Mouse (Mus musculus) midbrain, embryonic 16.5 days (tissue): Measurements from ENCODE around the gene Ptcd1. TPM values are rescaled to one million over a fixed set of nuclear protein-coding genes. Genes with fewer than 3 reads are reported as not detected.

Source experiments
- ATAC-seq: fragments of 200-750 bp; cut with Nextera tagmentation; 2 replicates; pipeline ENCODE4 v1.8.0; 2017; ENCODE audit warnings: moderate TSS enrichment
- H3K27ac ChIP-seq: fragments of 300-500 bp; sonication (generic); 2 replicates; pipeline ENCODE4 v1.5.1; 2014; ENCODE audit warnings: mild to moderate bottlenecking, low read length, mixed read lengths
- H3K27me3 ChIP-seq: fragments of 300-500 bp; sonication (generic); 2 replicates; pipeline ENCODE4 v1.6.1; 2014; ENCODE audit warnings: low read depth, low read length, mixed read lengths; ENCODE audit not compliant: control insufficient read depth, insufficient read depth
- H3K36me3 ChIP-seq: fragments of 300-500 bp; sonication (generic); 2 replicates; pipeline ENCODE4 v1.6.1; 2014; ENCODE audit warnings: mild to moderate bottlenecking, low read length, moderate library complexity, mixed read lengths; ENCODE audit not compliant: control insufficient read depth, insufficient read depth
- H3K4me1 ChIP-seq: fragments of 300-500 bp; sonication (generic); 2 replicates; pipeline ENCODE4 v1.6.1; 2014; ENCODE audit warnings: mild to moderate bottlenecking, low read length, mixed read lengths; ENCODE audit not compliant: control insufficient read depth, insufficient read depth
- H3K4me2 ChIP-seq: fragments of 300-500 bp; sonication (generic); 2 replicates; pipeline ENCODE4 v1.6.1; 2014; ENCODE audit warnings: mild to moderate bottlenecking, low read length, mixed read lengths
- H3K4me3 ChIP-seq: fragments of 300-500 bp; sonication (generic); 2 replicates; pipeline ENCODE4 v1.5.1; 2014; ENCODE audit warnings: low read depth, mild to moderate bottlenecking, low read length, moderate library complexity, mixed read lengths
- H3K9ac ChIP-seq: fragments of 300-500 bp; sonication (generic); 2 replicates; pipeline ENCODE4 v1.6.1; 2014; ENCODE audit warnings: low read depth, low read length, mixed read lengths
- H3K9me3 ChIP-seq: fragments of 300-500 bp; sonication (generic); replicated peaks from 2 replicates; pipeline ENCODE4 v1.6.1; 2014; ENCODE audit warnings: mild to moderate bottlenecking, low read length, mixed read lengths; ENCODE audit not compliant: control insufficient read depth, poor library complexity, severe bottlenecking
- WGBS: fragments of 180-500 bp; shearing (Covaris S2); extraction: QIAGEN DNeasy Blood & Tissue Kit; methylation state at CpG from one replicate; pipeline ENCODE4 v1.1.7; 2014; 5-methylcytosine and 5-hydroxymethylcytosine counted together
- polyA plus RNA-seq: library from polyadenylated mRNA; unstranded; fragments of >200 nt; fragmentation: Nextera tagmentation; extraction: Ambion mirVana; gene quantifications from 2 replicates; pipeline ENCODE4 v1.2.1, GENCODE M21; 2015

Ptcd1 gene
- polyA plus RNA-seq, 1 experiment from 2014 or later, result 23.3 TPM

- Histone ChIP-seq H3K27ac (peak within 1 kb of the TSS; percentile 90), H3K4me3 (peak within 1 kb of the TSS; percentile 61), H3K27me3 (no peaks in the 10 kb centered on the region), H3K9ac (peak within 1 kb of the TSS; percentile 64), H3K4me1 (peaks cover 23% of the 10 kb centered on the region), H3K9me3 (no peaks in the 10 kb centered on the region), H3K4me2 (peak within 1 kb of the TSS; percentile 58), H3K36me3 (peaks cover 7% of the 10 kb centered on the region; the same call in 1 of the 2 replicates)
- WGBS, result under 1% methylated on average over 22 of the region's 22 CpGs
- peak; percentile 93 for ATAC-seq
These were observed 37.2 kb upstream of the Ptcd1 start, which contains the start of gene Zkscan5 for GRCm38 (mm10) chr5:145203936-145204691. Gene Zkscan5, plus strand, starts transcription at chr5:145204562.

GRCm38 (mm10) chr5:145202446-145202845 is 35.5 kb upstream of the Ptcd1 start:
- Histone ChIP-seq H3K36me3 (peaks cover 5% of the 10 kb centered on the region; the same call in 1 of the 2 replicates), H3K4me1 (peaks cover 23% of the 10 kb centered on the region), H3K27ac (no peak overlapping the region), H3K27me3 (no peaks in the 10 kb centered on the region), H3K9ac (no peak overlapping the region), H3K9me3 (no peaks in the 10 kb centered on the region), H3K4me2 (no peak overlapping the region), H3K4me3 (no peak overlapping the region)
- ATAC-seq, result no peak
- WGBS, result 46% methylated on average over 3 of the region's 3 CpGs

GRCm38 (mm10) chr5:145201321-145201991 is 34.5 kb upstream of the Ptcd1 start, which contains the start of gene Zkscan14:
Gene Zkscan14, minus strand, starts transcription at chr5:145201868.
- Histone ChIP-seq H3K4me3 (peak within 1 kb of the TSS; percentile 84), H3K4me1 (peaks cover 23% of the 10 kb centered on the region), H3K27ac (peak within 1 kb of the TSS; percentile 73), H3K9me3 (no peaks in the 10 kb centered on the region), H3K4me2 (peak within 1 kb of the TSS; percentile 94), H3K36me3 (peaks cover 3% of the 10 kb centered on the region; the same call in 1 of the 2 replicates), H3K9ac (peak within 1 kb of the TSS; percentile 84), H3K27me3 (no peaks in the 10 kb centered on the region)
- WGBS, result 3% methylated on average over 37 of the region's 37 CpGs
- ATAC-seq, result 0 out of 2 replicates have a peak, but pooled peaks have one; percentile 8

DNA sequence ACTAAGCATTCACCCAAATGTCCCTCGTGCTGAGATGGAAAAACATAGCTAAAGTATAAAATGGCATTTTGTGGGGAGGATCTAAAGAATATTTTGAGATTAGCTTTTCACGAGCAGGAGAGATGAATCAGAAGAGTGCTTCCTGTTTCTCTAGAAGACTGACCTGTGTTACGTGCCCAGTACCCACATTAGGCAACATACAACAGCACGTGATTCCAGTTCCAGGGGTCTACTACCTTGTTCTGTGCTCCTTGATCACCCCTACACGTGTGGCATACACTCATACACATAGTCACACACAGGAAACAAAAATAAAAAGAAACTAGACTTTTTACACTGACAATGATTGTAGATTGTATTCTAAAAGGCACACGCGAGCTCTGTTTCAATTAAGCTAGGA is 33.5 kb upstream of the Ptcd1 start:
- 77% methylated on average over 7 of the region's 7 CpGs for WGBS
- ATAC-seq, result no peak
- H3K27ac ChIP-seq, result no peak overlapping the region
- peaks cover 18% of the 10 kb centered on the region for H3K4me1 ChIP-seq
- H3K36me3 ChIP-seq, result peaks cover 8% of the 10 kb centered on the region
- H3K9ac ChIP-seq, result no peak overlapping the region
- peak overlapping the region; percentile 94 for H3K4me2 ChIP-seq
- H3K4me3 ChIP-seq, result no peak overlapping the region
- no peaks in the 10 kb centered on the region for H3K27me3 ChIP-seq
- no peaks in the 10 kb centered on the region for H3K9me3 ChIP-seq

DNA sequence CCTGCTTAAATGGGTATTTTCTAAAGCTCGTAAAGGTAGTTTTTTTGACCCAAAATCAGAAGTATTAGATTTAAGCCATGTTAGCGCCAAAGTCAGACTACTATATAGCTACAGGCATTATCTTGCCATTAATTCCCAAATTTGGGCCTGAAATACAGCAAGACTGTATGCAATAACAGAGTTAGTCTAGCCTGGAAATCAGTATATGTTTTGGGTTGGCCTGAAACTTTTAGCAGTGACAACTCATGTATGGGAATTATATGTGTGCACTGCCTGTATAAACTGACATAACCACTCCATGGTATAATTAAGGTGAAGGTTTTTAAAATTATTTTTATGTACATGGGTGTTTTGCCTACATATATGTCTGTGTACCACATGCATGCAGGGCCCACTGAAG is 25.1 kb upstream of the Ptcd1 start, which contains the start of gene Atp5j2:
Gene Atp5j2 (minus strand): TSS at position 101 of the 400 bp plus-strand sequence.
- Histone ChIP-seq H3K36me3 (peaks cover 16% of the 10 kb centered on the region), H3K4me2 (peak within 1 kb of the TSS; percentile 79), H3K9me3 (no peaks in the 10 kb centered on the region), H3K9ac (peak within 1 kb of the TSS; percentile 93), H3K4me1 (peaks cover 15% of the 10 kb centered on the region), H3K4me3 (peak within 1 kb of the TSS; percentile 79), H3K27me3 (no peaks in the 10 kb centered on the region), H3K27ac (peak within 1 kb of the TSS; percentile 83)
- 78% methylated on average over 2 of the region's 2 CpGs for WGBS
- ATAC-seq, result no peak

- H3K36me3 ChIP-seq, result peaks cover 23% of the 10 kb centered on the region
- H3K4me2 ChIP-seq, result peak overlapping the region; percentile 79
- H3K9ac ChIP-seq, result peak overlapping the region; percentile 93
- peak; percentile 84 for ATAC-seq
- H3K27ac ChIP-seq, result peak overlapping the region; percentile 83
- H3K4me1 ChIP-seq, result peaks cover 15% of the 10 kb centered on the region
- H3K27me3 ChIP-seq, result no peaks in the 10 kb centered on the region
- whole genome bisulfite sequencing, result 1% methylated on average over 41 of the region's 41 CpGs
- H3K9me3 ChIP-seq, result no peaks in the 10 kb centered on the region
- peak overlapping the region; percentile 79 for H3K4me3 ChIP-seq
These were observed 24.2 kb upstream of the Ptcd1 start for GRCm38 (mm10) chr5:145190875-145191798.

DNA sequence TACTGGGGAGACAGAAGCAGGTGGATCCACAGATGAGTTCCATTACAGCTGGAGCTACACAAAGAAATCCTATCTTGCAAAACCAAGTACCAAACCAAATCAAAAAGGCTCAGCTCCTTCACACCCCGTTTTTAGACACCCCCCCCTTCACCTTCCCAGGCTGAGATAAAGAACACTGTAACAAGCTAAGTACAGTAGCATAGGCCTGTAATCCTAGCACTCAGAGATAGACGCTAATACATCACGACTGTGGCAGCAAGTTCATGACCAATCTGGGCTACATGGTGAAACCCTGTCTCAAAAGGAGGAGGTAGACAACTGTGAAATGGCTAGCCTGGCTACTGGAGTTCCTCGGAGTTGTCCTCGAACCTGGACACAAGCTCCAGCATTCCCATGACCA is 23.5 kb upstream of the Ptcd1 start:
- H3K27me3 ChIP-seq, result no peaks in the 10 kb centered on the region
- peak overlapping the region; percentile 93 for H3K9ac ChIP-seq
- H3K9me3 ChIP-seq, result no peaks in the 10 kb centered on the region
- ATAC-seq, result no peak
- peaks cover 15% of the 10 kb centered on the region for H3K4me1 ChIP-seq
- no peak overlapping the region; the same call in 1 of the 2 replicates for H3K27ac ChIP-seq
- H3K36me3 ChIP-seq, result peaks cover 26% of the 10 kb centered on the region
- peak overlapping the region; percentile 79 for H3K4me3 ChIP-seq
- WGBS, result 57% methylated on average over 5 of the region's 5 CpGs
- peak overlapping the region; percentile 79 for H3K4me2 ChIP-seq

DNA sequence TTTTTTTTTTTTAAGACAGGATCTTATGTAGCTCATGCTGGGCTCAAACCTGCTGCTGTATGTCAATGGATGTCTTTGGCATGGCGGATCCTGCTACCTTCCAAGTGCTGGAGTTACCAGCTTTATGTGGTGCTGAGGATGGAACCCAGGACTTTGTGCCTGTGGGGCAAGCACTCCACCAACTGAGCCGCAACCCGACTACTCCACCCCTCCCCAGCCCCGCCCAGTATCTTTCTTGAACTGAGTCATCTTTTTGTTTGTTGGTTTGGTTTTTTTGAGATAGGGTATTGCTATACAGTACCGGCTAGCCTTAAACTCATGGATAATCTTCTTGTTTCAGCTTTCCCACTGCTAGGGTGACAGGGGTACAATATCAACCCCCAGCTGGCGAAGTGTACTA is 22.5 kb upstream of the Ptcd1 start:
- Histone ChIP-seq H3K4me3 (no peak overlapping the region), H3K9me3 (no peaks in the 10 kb centered on the region), H3K4me1 (peaks cover 15% of the 10 kb centered on the region), H3K36me3 (peaks cover 19% of the 10 kb centered on the region), H3K4me2 (no peak overlapping the region), H3K9ac (no peak overlapping the region), H3K27me3 (no peaks in the 10 kb centered on the region), H3K27ac (no peak overlapping the region)
- 92% methylated on average over 6 of the region's 6 CpGs for WGBS
- ATAC-seq, result no peak
